Mouse (Mus musculus): Measurements from ENCODE around the gene Carmil3. TPM values are rescaled to one million over a fixed set of nuclear protein-coding genes. Genes with fewer than 3 reads are reported as not detected.

The Carmil3 gene
- polyA plus RNA-seq (2015; fragmentation: Nextera tagmentation; extraction: Ambion mirVana): 26.3 and 30.5 TPM in 2 replicates

DNA sequence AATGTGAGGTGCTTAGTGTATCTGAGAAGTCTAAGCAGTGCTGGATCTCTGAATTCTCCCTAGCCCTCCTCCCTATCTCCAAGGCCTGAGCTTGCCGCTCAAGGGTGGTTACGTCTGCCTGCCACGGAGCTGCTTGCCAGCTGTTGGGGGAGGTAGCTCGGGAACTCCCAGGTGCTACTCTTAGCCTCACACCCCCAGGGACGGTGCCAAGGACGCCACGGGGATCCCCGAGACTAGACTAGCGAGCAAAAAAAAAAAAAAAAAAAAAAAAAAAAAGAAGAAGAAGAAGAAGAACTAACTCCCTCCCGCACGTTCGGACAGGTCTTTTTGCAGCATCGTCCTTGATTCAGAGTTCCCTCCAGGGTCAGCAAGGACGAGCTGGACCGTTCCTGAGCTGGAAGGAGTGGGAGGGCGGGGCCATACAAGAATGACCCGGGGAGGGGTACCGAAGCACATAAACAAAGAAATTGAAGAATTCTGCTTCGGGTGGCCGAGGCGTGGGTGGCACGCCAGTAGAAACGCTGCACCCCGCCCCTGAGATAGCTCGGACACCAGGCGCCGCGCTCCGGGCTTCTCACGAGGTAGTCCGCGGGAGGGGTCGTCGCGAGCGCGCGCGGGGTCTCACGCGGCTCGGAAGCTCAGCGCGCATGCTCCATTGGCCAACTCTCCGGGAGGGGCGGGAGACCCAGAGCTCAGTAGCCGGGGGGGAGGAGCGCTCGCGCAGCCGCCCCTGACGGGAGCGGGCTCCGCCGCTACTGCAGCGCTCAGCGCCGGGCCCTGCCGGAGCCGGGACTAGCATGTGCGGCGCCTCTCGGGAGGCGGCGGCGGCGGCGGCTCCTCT is at the start of gene Carmil3:
Gene Carmil3 (plus strand): TSS at position 291 of the 841 bp plus-strand sequence.
- H3K27ac ChIP-seq (replicated peaks): peak within 1 kb of the TSS; percentile 95
- peak within 1 kb of the TSS; percentile 90 for H3K4me2 ChIP-seq
- WGBS: under 1% methylated on average over 68 of the region's 68 CpGs
- H3K9ac ChIP-seq: peak within 1 kb of the TSS; percentile 99
- H3K4me1 ChIP-seq (replicated peaks): peaks cover 26% of the 10 kb centered on the region
- peaks cover 6% of the 10 kb centered on the region for H3K36me3 ChIP-seq
- H3K9me3 ChIP-seq: no peaks in the 10 kb centered on the region
- peak; percentile 93 for ATAC-seq (ENCODE audit: low FRiP score, low read depth)
- peak within 1 kb of the TSS; percentile 92 for H3K4me3 ChIP-seq
- H3K27me3 ChIP-seq: no peaks in the 10 kb centered on the region

DNA sequence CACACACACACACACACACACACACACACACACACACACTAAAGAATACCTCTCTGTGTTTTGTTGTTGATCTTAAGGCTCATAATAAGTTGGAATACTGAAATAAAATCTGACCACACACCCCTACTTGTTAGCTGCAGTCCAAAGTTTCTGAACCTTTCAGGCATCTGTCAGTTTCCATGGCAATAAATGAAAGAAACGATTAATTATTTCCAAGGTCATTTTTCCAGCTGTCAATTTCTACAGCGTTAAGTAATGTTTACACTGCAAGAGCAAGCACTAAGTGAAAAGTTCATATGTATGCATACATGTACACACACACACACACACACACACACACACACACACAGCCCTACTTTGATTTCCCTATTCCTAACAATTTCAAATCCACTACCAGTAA is 32.8 kb upstream of the Carmil3 start:
- Histone ChIP-seq H3K4me2 (no peak overlapping the region), H3K9me3 (0 out of 2 replicates have a peak, but pooled peaks cover 5% of the 10 kb centered on the region), H3K4me1 (replicated peaks) (no peaks in the 10 kb centered on the region), H3K4me3 (no peak overlapping the region), H3K36me3 (no peaks in the 10 kb centered on the region), H3K27me3 (no peaks in the 10 kb centered on the region), H3K27ac (replicated peaks) (no peak overlapping the region), H3K9ac (no peak overlapping the region)
- no peak for ATAC-seq (ENCODE audit: low FRiP score, low read depth)
- WGBS: 59% methylated on average over 2 of the region's 2 CpGs

DNA sequence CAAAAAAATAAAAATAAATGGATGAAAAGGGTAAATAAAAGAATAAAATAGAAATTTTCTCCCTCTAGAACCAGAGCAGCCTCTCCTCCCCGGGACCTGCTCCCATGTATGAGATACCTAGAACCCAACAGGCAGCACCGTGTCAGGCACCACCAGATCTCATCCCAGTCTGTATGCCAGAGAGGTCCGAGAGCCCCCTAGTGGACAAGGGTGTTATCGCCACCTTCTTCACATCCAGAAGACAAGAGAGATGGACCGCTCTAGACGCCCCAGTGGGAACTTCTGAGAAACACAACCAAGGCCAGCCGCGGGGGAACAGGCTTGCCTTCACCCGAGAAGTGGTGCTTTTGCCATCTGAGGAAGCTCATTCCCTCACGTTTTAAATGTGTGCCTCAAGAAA is 32.2 kb upstream of the Carmil3 start:
- Histone ChIP-seq H3K9ac (no peak overlapping the region), H3K27me3 (no peaks in the 10 kb centered on the region), H3K27ac (replicated peaks) (no peak overlapping the region), H3K4me3 (no peak overlapping the region), H3K9me3 (0 out of 2 replicates have a peak, but pooled peaks cover 5% of the 10 kb centered on the region), H3K4me1 (replicated peaks) (no peaks in the 10 kb centered on the region), H3K36me3 (no peaks in the 10 kb centered on the region), H3K4me2 (no peak overlapping the region)
- WGBS: 24% methylated on average over 10 of the region's 10 CpGs
- ATAC-seq (ENCODE audit: low FRiP score, low read depth): no peak

- no peaks in the 10 kb centered on the region for H3K36me3 ChIP-seq
- no peak overlapping the region for H3K4me3 ChIP-seq
- 0 out of 2 replicates have a peak, but pooled peaks cover 5% of the 10 kb centered on the region for H3K9me3 ChIP-seq
- WGBS: 90% methylated on average over 3 of the region's 3 CpGs
- H3K4me2 ChIP-seq: no peak overlapping the region
- H3K27ac ChIP-seq (replicated peaks): no peak overlapping the region
- H3K27me3 ChIP-seq: no peaks in the 10 kb centered on the region
- no peak overlapping the region for H3K9ac ChIP-seq
- no peaks in the 10 kb centered on the region for H3K4me1 ChIP-seq (replicated peaks)
- no peak for ATAC-seq (ENCODE audit: low FRiP score, low read depth)
These were observed 31.7 kb upstream of the Carmil3 start for GRCm38 (mm10) chr14:55458761-55459160.

DNA sequence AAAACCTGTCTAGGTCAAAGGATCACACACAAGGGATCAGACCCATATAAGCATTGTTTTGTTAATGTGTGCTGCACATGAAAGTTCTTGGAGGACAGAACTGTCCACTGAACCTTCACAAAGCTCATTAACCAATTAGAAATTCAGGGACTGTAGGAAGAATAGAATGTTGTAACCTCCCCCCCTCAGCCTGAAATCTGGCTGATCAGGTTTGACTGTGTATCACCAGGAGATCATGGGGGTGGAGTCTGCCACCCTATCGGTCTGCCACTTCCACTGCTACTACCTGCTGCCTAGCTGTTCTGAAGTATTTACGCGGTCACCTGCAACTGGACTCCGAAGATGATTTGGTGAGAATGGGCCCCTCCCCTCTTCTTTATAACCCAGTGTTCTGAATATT is 30.7 kb upstream of the Carmil3 start:
- Histone ChIP-seq H3K27ac (replicated peaks) (no peak overlapping the region), H3K4me2 (no peak overlapping the region), H3K36me3 (no peaks in the 10 kb centered on the region), H3K9me3 (0 out of 2 replicates have a peak, but pooled peaks cover 5% of the 10 kb centered on the region), H3K9ac (no peak overlapping the region), H3K4me1 (replicated peaks) (no peaks in the 10 kb centered on the region), H3K27me3 (no peaks in the 10 kb centered on the region), H3K4me3 (no peak overlapping the region)
- WGBS: 72% methylated on average over 4 of the region's 4 CpGs
- no peak for ATAC-seq (ENCODE audit: low FRiP score, low read depth)

DNA sequence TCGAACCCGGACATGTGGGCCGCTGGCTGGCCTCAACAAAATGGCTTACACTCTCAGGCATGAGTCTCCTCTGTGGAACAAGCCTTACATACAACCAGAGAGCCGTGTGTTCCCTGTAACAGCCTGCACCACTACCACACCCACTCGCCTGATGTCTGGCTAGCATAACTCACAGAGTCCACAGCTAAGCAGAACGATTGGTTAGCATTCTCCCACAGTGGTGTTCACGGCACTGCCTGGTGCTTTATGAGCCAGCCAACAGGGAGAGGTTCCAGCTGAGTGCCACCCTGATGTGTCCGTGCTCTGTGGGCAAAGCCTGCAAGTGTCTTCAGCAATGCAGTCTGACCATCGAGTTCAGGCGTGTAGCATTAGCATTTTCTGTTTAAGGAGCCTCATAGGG is 30.2 kb upstream of the Carmil3 start:
- ATAC-seq (ENCODE audit: low FRiP score, low read depth): no peak

DNA sequence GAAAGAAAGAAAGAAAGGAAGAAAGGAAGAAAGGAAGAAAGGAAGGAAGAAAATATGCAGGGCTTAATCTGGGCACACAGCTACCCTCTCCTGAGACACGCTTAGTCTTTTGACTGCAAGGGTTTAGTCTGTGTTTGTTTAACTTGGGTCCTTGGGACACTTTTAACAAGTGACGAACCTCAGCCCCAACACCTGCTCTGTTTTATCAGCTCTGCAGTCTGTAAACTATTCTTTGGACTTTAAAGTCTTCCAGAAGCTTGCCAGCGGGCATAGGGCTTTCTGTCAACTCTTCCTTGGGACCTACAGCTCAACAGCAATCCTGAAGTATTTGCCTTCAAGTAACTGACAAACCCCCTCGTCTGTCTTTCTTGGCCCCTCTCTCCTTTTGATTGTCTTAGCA is 28.7 kb upstream of the Carmil3 start:
- Histone ChIP-seq H3K4me2 (no peak overlapping the region), H3K27ac (replicated peaks) (no peak overlapping the region), H3K4me1 (replicated peaks) (no peaks in the 10 kb centered on the region), H3K9ac (no peak overlapping the region), H3K9me3 (no peaks in the 10 kb centered on the region), H3K27me3 (no peaks in the 10 kb centered on the region), H3K4me3 (no peak overlapping the region), H3K36me3 (no peaks in the 10 kb centered on the region)
- WGBS: 72% methylated on average over 4 of the region's 4 CpGs
- ATAC-seq (ENCODE audit: low FRiP score, low read depth): no peak

More for the DNA sequence above, 30.2 kb upstream of the Carmil3 start:
- H3K9ac ChIP-seq: no peak overlapping the region
- no peak overlapping the region for H3K27ac ChIP-seq (replicated peaks)
- no peaks in the 10 kb centered on the region for H3K4me1 ChIP-seq (replicated peaks)
- H3K4me3 ChIP-seq: no peak overlapping the region
- no peak overlapping the region for H3K4me2 ChIP-seq
- H3K27me3 ChIP-seq: no peaks in the 10 kb centered on the region
- 76% methylated on average over 10 of the region's 10 CpGs for WGBS
- no peaks in the 10 kb centered on the region for H3K36me3 ChIP-seq
- 0 out of 2 replicates have a peak, but pooled peaks cover 5% of the 10 kb centered on the region for H3K9me3 ChIP-seq

GRCm38 (mm10) chr14:55466481-55466880 is 24.0 kb upstream of the Carmil3 start:
- H3K27me3 ChIP-seq: no peaks in the 10 kb centered on the region
- H3K27ac ChIP-seq (replicated peaks): no peak overlapping the region
- H3K9me3 ChIP-seq: no peaks in the 10 kb centered on the region
- H3K36me3 ChIP-seq: no peaks in the 10 kb centered on the region
- H3K9ac ChIP-seq: no peak overlapping the region
- H3K4me3 ChIP-seq: no peak overlapping the region
- no peak for ATAC-seq (ENCODE audit: low FRiP score, low read depth)
- no peaks in the 10 kb centered on the region for H3K4me1 ChIP-seq (replicated peaks)
- H3K4me2 ChIP-seq: no peak overlapping the region
- WGBS: 80% methylated on average over 4 of the region's 4 CpGs

DNA sequence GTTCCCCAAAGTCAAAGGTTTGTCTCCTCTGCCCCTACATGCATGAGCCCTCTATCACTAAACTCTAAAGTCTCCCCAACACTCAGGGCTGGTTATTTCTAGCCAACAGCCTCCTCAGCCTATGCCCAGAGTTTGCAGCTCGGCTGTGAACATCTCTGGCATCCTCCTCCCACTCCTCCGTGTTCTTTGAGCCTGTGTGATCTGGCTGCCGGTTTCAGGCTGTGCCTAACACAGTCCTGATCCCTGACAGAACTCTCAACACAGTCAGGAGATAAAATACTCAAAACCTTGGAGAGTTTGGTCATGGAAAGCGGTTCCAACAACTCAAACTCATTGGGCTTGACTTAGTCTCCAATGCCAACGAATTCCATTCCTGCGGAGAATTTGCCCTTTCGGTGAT is 23.3 kb upstream of the Carmil3 start:
- Histone ChIP-seq H3K4me1 (replicated peaks) (no peaks in the 10 kb centered on the region), H3K27ac (replicated peaks) (no peak overlapping the region), H3K9ac (no peak overlapping the region), H3K4me2 (no peak overlapping the region), H3K36me3 (no peaks in the 10 kb centered on the region), H3K4me3 (no peak overlapping the region), H3K9me3 (no peaks in the 10 kb centered on the region), H3K27me3 (no peaks in the 10 kb centered on the region)
- 84% methylated on average over 7 of the region's 7 CpGs for WGBS
- ATAC-seq (ENCODE audit: low FRiP score, low read depth): no peak

- H3K36me3 ChIP-seq: no peaks in the 10 kb centered on the region
These were observed 22.1 kb upstream of the Carmil3 start for GRCm38 (mm10) chr14:55468301-55468741.

DNA sequence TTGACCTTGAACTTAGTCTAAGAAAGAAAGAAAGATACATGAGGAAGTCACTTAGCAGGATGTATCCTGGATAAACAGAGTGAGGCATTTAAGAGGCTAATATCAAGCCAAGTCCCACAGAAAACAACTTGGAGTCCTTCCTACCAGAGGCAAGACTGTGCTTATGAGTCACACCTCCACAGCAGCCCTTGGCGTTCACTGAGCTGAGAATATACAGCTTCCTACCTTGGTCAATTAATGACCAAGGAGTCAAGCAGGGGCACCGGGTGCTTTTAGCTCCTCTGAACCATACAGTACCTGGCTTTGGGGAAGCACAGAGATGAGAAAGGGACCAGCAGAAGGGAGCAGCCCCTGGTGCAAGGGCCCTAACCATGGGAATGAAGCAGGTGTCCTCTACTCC is 21.4 kb upstream of the Carmil3 start:
- Histone ChIP-seq H3K27me3 (no peaks in the 10 kb centered on the region), H3K4me1 (replicated peaks) (no peaks in the 10 kb centered on the region), H3K4me2 (no peak overlapping the region), H3K9me3 (no peaks in the 10 kb centered on the region), H3K36me3 (no peaks in the 10 kb centered on the region), H3K4me3 (no peak overlapping the region), H3K9ac (no peak overlapping the region), H3K27ac (replicated peaks) (no peak overlapping the region)
- 88% methylated on average over 2 of the region's 2 CpGs for WGBS
- no peak for ATAC-seq (ENCODE audit: low FRiP score, low read depth)

More at GRCm38 (mm10) chr14:55468301-55468741, 22.1 kb upstream of the Carmil3 start:
- H3K4me1 ChIP-seq (replicated peaks): no peaks in the 10 kb centered on the region
- no peaks in the 10 kb centered on the region for H3K27me3 ChIP-seq
- H3K27ac ChIP-seq (replicated peaks): no peak overlapping the region
- H3K4me2 ChIP-seq: no peak overlapping the region
- no peak overlapping the region for H3K9ac ChIP-seq
- no peak for ATAC-seq (ENCODE audit: low FRiP score, low read depth)
- WGBS: 92% methylated on average over 2 of the region's 2 CpGs
- H3K4me3 ChIP-seq: no peak overlapping the region
- H3K9me3 ChIP-seq: no peaks in the 10 kb centered on the region

GRCm38 (mm10) chr14:55469821-55470220 is 20.6 kb upstream of the Carmil3 start:
- Histone ChIP-seq H3K27ac (replicated peaks) (no peak overlapping the region), H3K4me3 (no peak overlapping the region), H3K9ac (no peak overlapping the region), H3K27me3 (no peaks in the 10 kb centered on the region), H3K36me3 (no peaks in the 10 kb centered on the region), H3K4me1 (replicated peaks) (no peaks in the 10 kb centered on the region), H3K4me2 (no peak overlapping the region), H3K9me3 (no peaks in the 10 kb centered on the region)
- WGBS: 91% methylated on average over 6 of the region's 6 CpGs
- ATAC-seq (ENCODE audit: low FRiP score, low read depth): no peak
